Mouse (Mus musculus) urinary bladder, postnatal 4 days (tissue): Measurements from ENCODE around the gene Rexo4.

Experiments
- DNase-seq, 2 experiments: peaks; one replicate each; pipeline ENCODE4 v3.0.0; 2021 to 2022; ENCODE audit warnings: low spot score in 2 of 2

Rexo4 gene

GRCm38 (mm10) chr2:26910124-26910993 lies 53.8 kb downstream of the Rexo4 start, which contains the start of the genes Med22 and Rpl7a:
Gene Med22 (minus strand): TSS chr2:26910677.
Gene Rpl7a (plus strand): TSS chr2:26910764.
- DNase-seq = peak; percentile 99 to 100

GRCm38 (mm10) chr2:26909387-26909784 lies 54.8 kb downstream of the Rexo4 start:
- DNase-seq = no peak

- DNase-seq = no peak
Measured at GRCm38 (mm10) chr2:26908710-26909386, 55.3 kb downstream of the Rexo4 start.

- DNase-seq = peak in 1 of 2 experiments; percentile 38
Measured at GRCm38 (mm10) chr2:26907109-26907508, 57.1 kb downstream of the Rexo4 start.

GRCm38 (mm10) chr2:26906431-26906830 lies 57.8 kb downstream of the Rexo4 start:
- DNase-seq = no peak

GRCm38 (mm10) chr2:26905936-26906335 lies 58.2 kb downstream of the Rexo4 start:
- DNase-seq = no peak
